Mouse (Mus musculus): ENCODE measurements around the gene Lrig2. TPM values are rescaled to one million over a fixed set of nuclear protein-coding genes. Genes with fewer than 3 reads are reported as not detected.

Lrig2 gene
- polyA plus RNA-seq, 1 experiment from 2014 or later = 12.7 TPM

DNA sequence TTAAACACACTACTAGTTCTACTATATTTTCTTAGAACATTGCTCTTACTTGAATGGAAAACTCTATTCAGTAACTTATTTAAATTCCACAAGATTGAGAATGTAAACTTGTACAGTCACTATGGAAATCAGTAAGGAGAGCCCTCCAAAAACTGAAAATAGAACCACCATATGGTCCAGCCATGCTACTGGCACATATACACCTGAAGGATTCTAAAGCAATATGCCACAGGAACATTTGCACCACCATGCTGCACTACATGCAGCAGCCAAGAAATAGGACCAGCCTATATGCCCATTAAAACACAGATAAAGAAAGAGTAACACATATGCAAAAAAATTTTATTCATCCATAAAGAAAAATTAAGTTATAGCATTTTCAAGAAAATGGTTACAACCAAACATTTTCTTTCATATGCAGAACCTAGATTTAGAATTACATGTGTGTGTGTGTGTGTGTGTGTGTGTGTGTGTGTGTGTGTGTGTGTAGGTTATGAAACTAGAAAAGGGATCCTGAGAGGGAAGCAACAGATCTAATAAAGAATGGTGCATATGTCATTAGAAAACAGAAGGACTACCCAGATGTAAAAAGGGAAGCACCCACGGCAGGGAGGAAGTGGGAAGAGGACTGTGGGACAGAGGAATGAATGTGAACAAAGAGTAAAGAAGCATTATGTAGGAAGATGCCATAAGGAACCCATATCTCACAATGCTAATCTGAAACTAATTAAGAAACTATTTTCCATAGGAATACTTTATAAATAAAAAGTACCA is 30.6 kb downstream of the Lrig2 start:
- peaks cover 7% of the 10 kb centered on the region for H3K36me3 ChIP-seq (ENCODE audit: control insufficient read depth, insufficient read depth, low read length)

DNA sequence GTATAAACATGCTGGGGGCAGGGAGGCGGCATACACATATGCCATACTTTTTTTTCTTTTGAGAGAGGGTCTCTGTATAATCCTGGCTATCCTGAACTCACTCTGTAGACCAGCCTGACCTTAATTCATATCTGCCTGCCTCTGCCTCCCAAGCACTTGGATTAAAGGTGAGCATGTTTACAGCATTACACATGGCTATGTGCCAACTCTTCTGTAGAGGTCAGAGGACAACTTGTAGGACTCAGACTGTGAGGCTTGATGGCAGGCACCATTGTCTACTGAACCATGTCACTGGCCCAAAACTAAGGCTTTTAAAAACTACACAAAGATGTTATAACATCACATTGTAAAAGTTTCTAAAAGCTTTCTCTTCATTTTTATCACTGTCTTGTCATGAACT is 33.7 kb downstream of the Lrig2 start:
- Histone ChIP-seq H3K9ac (ENCODE audit: low read depth, low read length) (no peak overlapping the region), H3K27me3 (ENCODE audit: control insufficient read depth, insufficient read depth, low read length) (no peaks in the 10 kb centered on the region), H3K9me3 (replicated peaks; ENCODE audit: control insufficient read depth, low read length) (no peaks in the 10 kb centered on the region), H3K36me3 (ENCODE audit: control insufficient read depth, insufficient read depth, low read length) (peaks cover 7% of the 10 kb centered on the region), H3K27ac (ENCODE audit: low read depth, low read length) (no peak overlapping the region), H3K4me3 (ENCODE audit: low read depth, low read length) (no peak overlapping the region), H3K4me2 (no peak overlapping the region), H3K4me1 (ENCODE audit: control insufficient read depth, insufficient read depth, low read length) (no peaks in the 10 kb centered on the region)
- WGBS (ENCODE audit: insufficient replicate concordance) = 89% methylated on average over 1 of the region's 1 CpGs
- no peak for ATAC-seq (replicated peaks; ENCODE audit: insufficient number of reproducible peaks, low FRiP score, low TSS enrichment)

More for the DNA sequence above, 30.6 kb downstream of the Lrig2 start:
- no peak overlapping the region for H3K4me3 ChIP-seq (ENCODE audit: low read depth, low read length)
- 74% methylated on average over 1 of the region's 1 CpGs for WGBS (ENCODE audit: insufficient replicate concordance)
- no peak overlapping the region for H3K4me2 ChIP-seq
- H3K4me1 ChIP-seq (ENCODE audit: control insufficient read depth, insufficient read depth, low read length) = no peaks in the 10 kb centered on the region
- H3K9me3 ChIP-seq (replicated peaks; ENCODE audit: control insufficient read depth, low read length) = no peaks in the 10 kb centered on the region
- ATAC-seq (replicated peaks; ENCODE audit: insufficient number of reproducible peaks, low FRiP score, low TSS enrichment) = no peak
- no peaks in the 10 kb centered on the region for H3K27me3 ChIP-seq (ENCODE audit: control insufficient read depth, insufficient read depth, low read length)
- H3K9ac ChIP-seq (ENCODE audit: low read depth, low read length) = no peak overlapping the region
- no peak overlapping the region for H3K27ac ChIP-seq (ENCODE audit: low read depth, low read length)

DNA sequence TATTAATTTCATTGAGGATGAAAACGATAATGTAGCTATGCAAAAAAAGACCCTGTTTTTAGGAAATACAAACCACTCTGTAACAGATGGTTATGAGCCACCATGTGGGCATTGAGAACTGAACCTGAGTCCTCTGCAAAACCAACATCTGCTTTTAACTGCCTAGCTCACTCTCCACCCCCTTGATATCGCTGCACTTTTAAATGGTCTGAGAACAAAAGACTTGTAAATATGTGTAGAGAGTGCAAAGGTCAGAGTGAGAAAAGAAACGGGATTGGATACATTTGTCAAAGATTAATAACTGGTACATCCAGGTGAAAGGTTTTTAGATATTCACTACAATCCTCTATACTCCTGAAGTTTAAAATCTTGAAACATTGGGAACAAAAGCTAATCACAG is 42.3 kb downstream of the Lrig2 start:
- no peak overlapping the region for H3K4me2 ChIP-seq
- no peak overlapping the region for H3K9ac ChIP-seq (ENCODE audit: low read depth, low read length)
- no peaks in the 10 kb centered on the region for H3K9me3 ChIP-seq (replicated peaks; ENCODE audit: control insufficient read depth, low read length)
- WGBS (ENCODE audit: insufficient replicate concordance) = 90% methylated on average over 3 of the region's 3 CpGs
- H3K4me1 ChIP-seq (ENCODE audit: control insufficient read depth, insufficient read depth, low read length) = no peaks in the 10 kb centered on the region
- no peaks in the 10 kb centered on the region for H3K27me3 ChIP-seq (ENCODE audit: control insufficient read depth, insufficient read depth, low read length)
- ATAC-seq (replicated peaks; ENCODE audit: insufficient number of reproducible peaks, low FRiP score, low TSS enrichment) = no peak
- no peak overlapping the region for H3K4me3 ChIP-seq (ENCODE audit: low read depth, low read length)
- peaks cover 12% of the 10 kb centered on the region for H3K36me3 ChIP-seq (ENCODE audit: control insufficient read depth, insufficient read depth, low read length)
- no peak overlapping the region for H3K27ac ChIP-seq (ENCODE audit: low read depth, low read length)

DNA sequence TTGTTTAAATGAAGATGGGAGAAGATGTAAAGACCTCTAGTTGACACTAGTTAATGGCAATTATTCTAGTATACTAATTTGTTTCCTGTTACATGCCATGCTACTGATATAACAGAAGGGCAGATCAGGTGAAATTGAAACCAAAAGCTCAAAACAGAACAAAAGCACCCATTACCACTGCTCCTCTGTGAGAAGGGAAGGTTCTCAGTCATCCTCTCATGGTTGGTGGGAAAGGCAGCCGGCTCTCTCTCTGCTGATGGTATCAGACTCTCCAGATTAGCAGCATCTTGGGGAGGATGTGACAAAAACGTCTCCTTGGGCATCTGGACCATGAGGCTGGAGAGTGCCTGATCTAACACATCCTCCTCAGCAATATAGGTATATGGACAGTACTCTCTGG is 50.5 kb downstream of the Lrig2 start:
- no peak overlapping the region for H3K9ac ChIP-seq (ENCODE audit: low read depth, low read length)
- no peaks in the 10 kb centered on the region for H3K4me1 ChIP-seq (ENCODE audit: control insufficient read depth, insufficient read depth, low read length)
- no peaks in the 10 kb centered on the region for H3K9me3 ChIP-seq (replicated peaks; ENCODE audit: control insufficient read depth, low read length)
- H3K4me3 ChIP-seq (ENCODE audit: low read depth, low read length) = no peak overlapping the region
- 64% methylated on average over 2 of the region's 2 CpGs for WGBS (ENCODE audit: insufficient replicate concordance)
- H3K27ac ChIP-seq (ENCODE audit: low read depth, low read length) = no peak overlapping the region
- H3K4me2 ChIP-seq = no peak overlapping the region
- no peaks in the 10 kb centered on the region for H3K27me3 ChIP-seq (ENCODE audit: control insufficient read depth, insufficient read depth, low read length)
- no peak for ATAC-seq (replicated peaks; ENCODE audit: insufficient number of reproducible peaks, low FRiP score, low TSS enrichment)
- H3K36me3 ChIP-seq (ENCODE audit: control insufficient read depth, insufficient read depth, low read length) = peaks cover 50% of the 10 kb centered on the region

DNA sequence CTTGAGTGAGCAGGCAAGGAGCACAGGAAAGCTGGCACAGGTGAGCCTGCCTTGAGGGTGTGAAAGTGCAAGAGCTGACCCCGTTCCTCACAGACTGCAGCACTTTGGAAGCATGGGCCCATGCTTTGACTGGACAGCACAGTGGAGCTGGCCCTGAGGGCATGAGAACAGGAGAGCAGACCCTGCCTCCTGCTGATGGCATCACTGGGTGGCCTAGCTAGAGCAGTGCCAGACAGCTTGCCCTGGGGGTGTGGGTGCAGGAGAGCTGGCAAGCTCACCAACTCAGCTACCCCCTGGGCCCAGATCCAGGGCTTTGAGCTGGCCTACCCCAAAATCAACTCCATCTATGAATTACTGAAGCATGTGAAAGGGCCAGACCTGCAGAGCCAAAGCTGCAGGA is 53.1 kb downstream of the Lrig2 start:
- no peaks in the 10 kb centered on the region for H3K4me1 ChIP-seq (ENCODE audit: control insufficient read depth, insufficient read depth, low read length)
- no peak for ATAC-seq (replicated peaks; ENCODE audit: insufficient number of reproducible peaks, low FRiP score, low TSS enrichment)
- peaks cover 36% of the 10 kb centered on the region for H3K36me3 ChIP-seq (ENCODE audit: control insufficient read depth, insufficient read depth, low read length)
- WGBS (ENCODE audit: insufficient replicate concordance) = 95% methylated on average over 1 of the region's 1 CpGs
- no peak overlapping the region for H3K4me2 ChIP-seq
- no peak overlapping the region for H3K4me3 ChIP-seq (ENCODE audit: low read depth, low read length)
- no peak overlapping the region for H3K9ac ChIP-seq (ENCODE audit: low read depth, low read length)
- H3K27ac ChIP-seq (ENCODE audit: low read depth, low read length) = no peak overlapping the region
- H3K9me3 ChIP-seq (replicated peaks; ENCODE audit: control insufficient read depth, low read length) = no peaks in the 10 kb centered on the region
- H3K27me3 ChIP-seq (ENCODE audit: control insufficient read depth, insufficient read depth, low read length) = no peaks in the 10 kb centered on the region

DNA sequence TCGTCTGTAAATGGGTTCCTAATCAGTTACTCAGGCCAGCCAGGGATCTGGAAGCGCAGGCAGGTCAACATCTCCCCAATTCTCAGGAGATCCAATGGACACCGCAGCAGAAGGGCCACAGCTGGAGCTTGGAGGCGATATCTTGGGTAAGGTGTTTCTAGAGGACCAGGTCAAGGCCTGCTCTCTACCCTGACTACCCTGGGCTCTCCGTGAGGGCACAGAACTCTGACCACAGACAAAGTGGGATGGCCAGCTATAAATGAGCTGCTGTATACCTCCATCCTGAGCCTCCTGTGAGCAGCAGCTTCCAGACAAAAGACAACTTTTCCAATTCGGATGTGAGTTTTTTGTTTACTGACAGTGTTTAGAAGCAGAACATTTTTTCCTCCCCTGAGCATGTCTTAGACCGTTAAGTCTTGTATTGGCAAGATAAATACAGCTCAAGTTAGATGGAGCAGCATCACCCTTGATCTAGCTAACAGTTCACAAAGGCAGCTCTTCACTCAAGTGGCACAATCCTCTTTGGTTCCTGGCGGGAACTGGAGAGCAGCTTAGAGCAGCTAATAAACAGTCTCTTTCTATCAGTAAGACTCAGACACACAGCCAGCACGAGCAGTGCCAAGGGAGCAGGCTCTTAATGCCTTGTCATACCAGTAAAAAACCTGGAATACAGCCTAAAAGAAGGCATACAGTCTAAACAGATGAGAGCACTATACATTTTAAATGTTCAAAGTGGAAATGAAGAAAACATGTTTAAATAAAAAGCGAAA is 56.0 kb downstream of the Lrig2 start:
- no peak overlapping the region for H3K27ac ChIP-seq (ENCODE audit: low read depth, low read length)
- no peaks in the 10 kb centered on the region for H3K27me3 ChIP-seq (ENCODE audit: control insufficient read depth, insufficient read depth, low read length)
- H3K4me1 ChIP-seq (ENCODE audit: control insufficient read depth, insufficient read depth, low read length) = no peaks in the 10 kb centered on the region
- H3K4me3 ChIP-seq (ENCODE audit: low read depth, low read length) = no peak overlapping the region
- no peak overlapping the region for H3K9ac ChIP-seq (ENCODE audit: low read depth, low read length)
- ATAC-seq (replicated peaks; ENCODE audit: insufficient number of reproducible peaks, low FRiP score, low TSS enrichment) = no peak
- peaks cover 23% of the 10 kb centered on the region; the same call in 1 of the 2 replicates for H3K36me3 ChIP-seq (ENCODE audit: control insufficient read depth, insufficient read depth, low read length)
- 72% methylated on average over 10 of the region's 10 CpGs for whole genome bisulfite sequencing (ENCODE audit: insufficient replicate concordance)
- H3K9me3 ChIP-seq (replicated peaks; ENCODE audit: control insufficient read depth, low read length) = no peaks in the 10 kb centered on the region; the same call in 1 of the 2 replicates
- no peak overlapping the region for H3K4me2 ChIP-seq

DNA sequence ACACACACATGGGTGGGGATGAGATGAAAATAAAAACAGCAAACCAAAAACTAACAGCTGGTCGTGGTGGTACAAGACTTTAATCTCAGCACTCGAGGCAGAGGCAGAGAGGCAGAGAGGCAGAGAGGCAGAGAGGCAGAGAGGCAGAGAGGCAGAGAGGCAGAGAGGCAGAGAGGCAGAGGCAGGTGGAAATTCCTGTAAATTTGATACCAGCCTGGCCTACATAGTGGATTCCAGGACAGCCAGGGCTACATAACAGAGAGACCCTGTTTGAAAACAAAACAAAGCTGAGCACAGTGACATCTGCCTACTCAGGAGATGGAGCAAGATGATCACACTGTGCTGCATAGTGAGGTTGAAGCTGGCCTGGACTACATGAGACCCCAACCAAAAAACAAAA is 64.5 kb downstream of the Lrig2 start:
- 56% methylated on average over 2 of the region's 2 CpGs for WGBS (ENCODE audit: insufficient replicate concordance)
- no peak overlapping the region for H3K4me2 ChIP-seq
- H3K4me1 ChIP-seq (ENCODE audit: control insufficient read depth, insufficient read depth, low read length) = no peaks in the 10 kb centered on the region
- H3K27me3 ChIP-seq (ENCODE audit: control insufficient read depth, insufficient read depth, low read length) = no peaks in the 10 kb centered on the region
- no peak for ATAC-seq (replicated peaks; ENCODE audit: insufficient number of reproducible peaks, low FRiP score, low TSS enrichment)
- no peak overlapping the region for H3K9ac ChIP-seq (ENCODE audit: low read depth, low read length)
- no peaks in the 10 kb centered on the region for H3K36me3 ChIP-seq (ENCODE audit: control insufficient read depth, insufficient read depth, low read length)
- H3K9me3 ChIP-seq (replicated peaks; ENCODE audit: control insufficient read depth, low read length) = no peaks in the 10 kb centered on the region
- H3K27ac ChIP-seq (ENCODE audit: low read depth, low read length) = no peak overlapping the region
- H3K4me3 ChIP-seq (ENCODE audit: low read depth, low read length) = no peak overlapping the region

DNA sequence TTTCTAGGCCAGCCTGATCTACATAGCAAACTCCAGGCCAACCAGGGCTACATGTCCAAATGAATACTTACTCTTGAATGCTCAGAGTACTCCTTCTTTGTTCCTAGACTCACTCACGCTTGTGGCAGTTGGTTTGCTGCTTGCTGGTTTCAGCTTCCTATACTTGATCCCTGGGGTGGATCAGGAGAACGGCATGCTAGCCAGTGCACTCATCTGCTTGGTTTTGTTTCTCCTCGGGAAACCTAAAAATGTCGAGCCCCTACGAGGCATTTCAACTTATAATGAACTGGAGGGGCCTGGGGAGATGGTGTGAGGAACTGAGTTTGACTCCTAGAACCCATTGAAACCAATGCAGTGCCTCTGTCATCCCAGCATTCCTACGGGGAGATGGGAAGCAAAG is 65.0 kb downstream of the Lrig2 start:
- 80% methylated on average over 6 of the region's 6 CpGs for WGBS (ENCODE audit: insufficient replicate concordance)
- no peak overlapping the region for H3K4me3 ChIP-seq (ENCODE audit: low read depth, low read length)
- H3K9me3 ChIP-seq (replicated peaks; ENCODE audit: control insufficient read depth, low read length) = no peaks in the 10 kb centered on the region
- no peaks in the 10 kb centered on the region for H3K36me3 ChIP-seq (ENCODE audit: control insufficient read depth, insufficient read depth, low read length)
- H3K9ac ChIP-seq (ENCODE audit: low read depth, low read length) = no peak overlapping the region
- peaks cover 3% of the 10 kb centered on the region; the same call in 1 of the 2 replicates for H3K4me1 ChIP-seq (ENCODE audit: control insufficient read depth, insufficient read depth, low read length)
- H3K4me2 ChIP-seq = no peak overlapping the region
- ATAC-seq (replicated peaks; ENCODE audit: insufficient number of reproducible peaks, low FRiP score, low TSS enrichment) = no peak
- H3K27me3 ChIP-seq (ENCODE audit: control insufficient read depth, insufficient read depth, low read length) = no peaks in the 10 kb centered on the region
- H3K27ac ChIP-seq (ENCODE audit: low read depth, low read length) = no peak overlapping the region

Data from heart, embryonic 11.5 days (tissue).